Comparison of ENCODE assay signal across 8 mouse cellular contexts in the genomic region with DNA sequence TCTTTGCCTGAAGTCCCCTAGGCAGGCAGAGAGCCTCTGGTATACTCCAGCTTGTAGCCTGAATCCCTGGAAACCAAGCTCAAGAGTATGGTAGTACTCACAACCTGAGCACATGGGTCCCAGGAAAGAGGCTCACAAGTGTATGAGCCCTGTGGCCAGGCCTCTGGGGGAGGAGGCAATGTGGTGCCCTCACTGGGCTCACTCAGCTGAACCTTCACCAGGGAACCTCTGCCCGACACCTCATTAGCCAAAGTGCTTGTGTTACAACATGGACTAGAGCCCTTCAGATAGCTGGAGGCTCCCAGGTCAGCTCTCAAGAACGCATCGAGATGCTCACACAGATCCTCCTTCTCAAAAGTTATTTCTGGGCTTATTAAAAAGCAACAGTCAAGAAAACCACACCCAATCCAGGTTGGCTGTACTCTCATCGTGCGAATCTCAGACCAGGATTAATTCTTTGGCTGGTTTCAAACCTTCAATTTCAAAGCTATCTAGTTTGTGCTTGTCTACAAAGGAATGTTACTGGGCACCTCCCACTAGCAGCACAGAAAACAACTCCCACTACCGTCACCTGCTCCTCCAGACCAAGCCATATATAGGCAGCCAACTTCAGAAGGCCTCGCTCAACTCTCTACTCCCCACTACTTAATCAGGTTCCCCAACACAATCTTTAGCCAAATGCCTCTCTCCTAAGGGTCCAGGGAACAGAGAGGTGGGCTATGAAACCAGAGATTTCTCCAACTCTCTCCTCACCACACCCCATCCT. TPM values are rescaled to one million over a fixed set of nuclear protein-coding genes. Genes with fewer than 3 reads are reported as not detected.
DNase-seq lines count a peak whose midpoint lies in the region; ATAC-seq and TF ChIP-seq lines count a peak whose summit lies in the region.
"Had no signal": no experiment of that assay in that cellular context is flagged by ENCODE, and none has a peak within 500 bp of the region (broad histone marks: within the 10 kb centered on the region; RNA-seq: fewer than 3 reads in every experiment).

No protein-coding gene starts in this region.

- H3K4me2 ChIP-seq in hindbrain, postnatal 0 days (ENCODE audit: low read depth, low read length): no peak overlapping the region
- H3K4me2 ChIP-seq in hindbrain, embryonic 14.5 days (replicated peaks): no peak overlapping the region
- H3K4me2 ChIP-seq in limb, embryonic 13.5 days (replicated peaks): no peak overlapping the region

- H3K4me3 ChIP-seq in hindbrain, postnatal 0 days (ENCODE audit: low read length): no peak overlapping the region
- H3K4me3 ChIP-seq in hindbrain, embryonic 14.5 days (replicated peaks; ENCODE audit: low read length): no peak overlapping the region
- no peak overlapping the region for H3K4me3 ChIP-seq in brown adipose tissue, adult 24 weeks (ENCODE audit: insufficient read depth, low read depth, low read length)
- H3K4me3 ChIP-seq in limb, embryonic 13.5 days: no peak overlapping the region

- H3K9ac ChIP-seq in hindbrain, postnatal 0 days (replicated peaks; ENCODE audit: low read length): no peak overlapping the region
- no peak overlapping the region for H3K9ac ChIP-seq in hindbrain, embryonic 14.5 days
- no peak overlapping the region for H3K9ac ChIP-seq in limb, embryonic 13.5 days

- DNase-seq in hindbrain, postnatal 0 days (ENCODE audit: low spot score): no peak
- no peak for DNase-seq in hindbrain, embryonic 14.5 days (ENCODE audit: low spot score)
- peak; percentile 89 for DNase-seq in gonadal fat pad, adult 2 months (ENCODE audit: low read depth)
- DNase-seq in urinary bladder, adult 2 months (ENCODE audit: low spot score): no peak
- no peak for DNase-seq in left cerebral cortex, adult 9 months (ENCODE audit: low spot score in 2 of 2)
- DNase-seq: lung, adult 18-20 months had no signal

- no peaks in the 10 kb centered on the region for H3K9me3 ChIP-seq in hindbrain, postnatal 0 days (ENCODE audit: low read length)
- no peaks in the 10 kb centered on the region for H3K9me3 ChIP-seq in hindbrain, embryonic 14.5 days (ENCODE audit: control insufficient read depth, low read length)
- no peaks in the 10 kb centered on the region for H3K9me3 ChIP-seq in limb, embryonic 13.5 days

- no peaks in the 10 kb centered on the region for H3K36me3 ChIP-seq in hindbrain, postnatal 0 days (ENCODE audit: insufficient read depth, low read length)
- H3K36me3 ChIP-seq in hindbrain, embryonic 14.5 days (replicated peaks; ENCODE audit: control insufficient read depth, insufficient read depth): no peaks in the 10 kb centered on the region; the same call in 1 of the 2 replicates
- H3K36me3 ChIP-seq in limb, embryonic 13.5 days: peaks cover 28% of the 10 kb centered on the region

- ATAC-seq in hindbrain, postnatal 0 days: no peak
- no peak for ATAC-seq in hindbrain, embryonic 14.5 days (ENCODE audit: low FRiP score)
- ATAC-seq in limb, embryonic 13.5 days (ENCODE audit: low FRiP score, low read depth): no peak

- no peak for TF ChIP-seq CTCF in hindbrain, postnatal 0 days (IDR thresholded peaks at IDR 0.05; ENCODE audit: low read depth)

- 0 out of 2 replicates have a peak overlapping the region, but pooled peaks have one; percentile 17 for H3K27ac ChIP-seq in hindbrain, postnatal 0 days
- H3K27ac ChIP-seq in hindbrain, embryonic 14.5 days: no peak overlapping the region
- peak overlapping the region; percentile 96 for H3K27ac ChIP-seq in brown adipose tissue, adult 24 weeks (replicated peaks; ENCODE audit: low read depth, low read length)
- H3K27ac ChIP-seq in limb, embryonic 13.5 days: peak overlapping the region; percentile 66; the same call in 1 of the 2 replicates

- 85% methylated on average over 7 of the region's 7 CpGs for WGBS in hindbrain, postnatal 0 days
- 88% methylated on average over 7 of the region's 7 CpGs for WGBS in hindbrain, embryonic 14.5 days
- 82% methylated on average over 7 of the region's 7 CpGs for WGBS in limb, embryonic 13.5 days

- no peaks in the 10 kb centered on the region for H3K27me3 ChIP-seq in hindbrain, postnatal 0 days (ENCODE audit: insufficient read depth, low read length)
- no peaks in the 10 kb centered on the region for H3K27me3 ChIP-seq in hindbrain, embryonic 14.5 days (ENCODE audit: control insufficient read depth, insufficient read depth, low read length)
- H3K27me3 ChIP-seq in limb, embryonic 13.5 days: no peaks in the 10 kb centered on the region

- no peaks in the 10 kb centered on the region for H3K4me1 ChIP-seq in hindbrain, postnatal 0 days (ENCODE audit: insufficient read depth, low read length)
- H3K4me1 ChIP-seq in hindbrain, embryonic 14.5 days (replicated peaks; ENCODE audit: control insufficient read depth, insufficient read depth, low read length): peaks cover 5% of the 10 kb centered on the region; the same call in 1 of the 2 replicates
- peaks cover 69% of the 10 kb centered on the region for H3K4me1 ChIP-seq in brown adipose tissue, adult 24 weeks (ENCODE audit: control insufficient read depth, insufficient read depth, insufficient read length, low read length)
- peaks cover 79% of the 10 kb centered on the region for H3K4me1 ChIP-seq in limb, embryonic 13.5 days

RNA-seq across cellular contexts. Expression of a gene that starts 22.5 kb away (rescaled TPM):
- 81.3 and 85.7 TPM in 2 replicates for total RNA-seq in hindbrain, postnatal 0 days (2014; rRNA removed)
- polyA plus RNA-seq in hindbrain, postnatal 0 days (2015; fragmentation: Nextera tagmentation; extraction: Ambion mirVana): 114 and 115 TPM in 2 replicates
- polyA plus RNA-seq in hindbrain, embryonic 14.5 days (2014; fragmentation: Nextera tagmentation; extraction: Ambion mirVana): 133 and 147 TPM in 2 replicates
- 122 and 135 TPM in 2 replicates for polyA plus RNA-seq in brown adipose tissue, adult 24 weeks (2012; ENCODE audit: insufficient read depth, insufficient read length, missing spikeins)
- 311 and 323 TPM in 2 replicates for polyA plus RNA-seq in gonadal fat pad, adult 2 months (2012; rRNA removed)
- 270 and 300 TPM in 2 replicates for polyA plus RNA-seq in limb, embryonic 13.5 days (2015; fragmentation: Nextera tagmentation; extraction: Ambion mirVana)
- polyA plus RNA-seq in urinary bladder, adult 2 months (2012; rRNA removed): 285 and 345 TPM in 2 replicates

RNA-seq across cellular contexts. Expression of a gene that starts 42.1 kb away (rescaled TPM):
- 347 and 472 TPM in 2 replicates for total RNA-seq in hindbrain, postnatal 0 days (2014; rRNA removed)
- 309 TPM in 2 replicates for polyA plus RNA-seq in hindbrain, postnatal 0 days (2015; fragmentation: Nextera tagmentation; extraction: Ambion mirVana)
- 291 and 321 TPM in 2 replicates for polyA plus RNA-seq in hindbrain, embryonic 14.5 days (2014; fragmentation: Nextera tagmentation; extraction: Ambion mirVana)
- 165 and 216 TPM in 2 replicates for polyA plus RNA-seq in brown adipose tissue, adult 24 weeks (2012; ENCODE audit: insufficient read depth, insufficient read length, missing spikeins)
- polyA plus RNA-seq in gonadal fat pad, adult 2 months (2012; rRNA removed): 309 and 336 TPM in 2 replicates
- polyA plus RNA-seq in limb, embryonic 13.5 days (2015; fragmentation: Nextera tagmentation; extraction: Ambion mirVana): 422 and 454 TPM in 2 replicates
- polyA plus RNA-seq in urinary bladder, adult 2 months (2012; rRNA removed): 368 and 380 TPM in 2 replicates

RNA-seq across cellular contexts. Expression of a gene that starts 42.2 kb away (rescaled TPM):
- total RNA-seq in hindbrain, postnatal 0 days (2014; rRNA removed): 4.1 and 5.8 TPM in 2 replicates
- 12.5 and 15.0 TPM in 2 replicates for polyA plus RNA-seq in hindbrain, postnatal 0 days (2015; fragmentation: Nextera tagmentation; extraction: Ambion mirVana)
- 8.6 and 10.4 TPM in 2 replicates for polyA plus RNA-seq in hindbrain, embryonic 14.5 days (2014; fragmentation: Nextera tagmentation; extraction: Ambion mirVana)
- 0.63 and 1.4 TPM in 2 replicates for polyA plus RNA-seq in brown adipose tissue, adult 24 weeks (2012; ENCODE audit: insufficient read depth, insufficient read length, missing spikeins)
- polyA plus RNA-seq in gonadal fat pad, adult 2 months (2012; rRNA removed): 6.2 and 6.6 TPM in 2 replicates
- 9.5 and 10.0 TPM in 2 replicates for polyA plus RNA-seq in limb, embryonic 13.5 days (2015; fragmentation: Nextera tagmentation; extraction: Ambion mirVana)
- 3.6 and 3.8 TPM in 2 replicates for polyA plus RNA-seq in urinary bladder, adult 2 months (2012; rRNA removed)

RNA-seq across cellular contexts. Expression of a gene that starts 58.4 kb away (rescaled TPM):
- total RNA-seq in hindbrain, postnatal 0 days (2014; rRNA removed): 0.07 TPM in 1 of 2 replicates, not detected in the other
- 0.53 and 0.62 TPM in 2 replicates for polyA plus RNA-seq in hindbrain, postnatal 0 days (2015; fragmentation: Nextera tagmentation; extraction: Ambion mirVana)
- 0.09 and 0.24 TPM in 2 replicates for polyA plus RNA-seq in hindbrain, embryonic 14.5 days (2014; fragmentation: Nextera tagmentation; extraction: Ambion mirVana)
- 0.63 and 0.71 TPM in 2 replicates for polyA plus RNA-seq in brown adipose tissue, adult 24 weeks (2012; ENCODE audit: insufficient read depth, insufficient read length, missing spikeins)
- 0.28 and 0.42 TPM in 2 replicates for polyA plus RNA-seq in gonadal fat pad, adult 2 months (2012; rRNA removed)
- 0.94 and 0.97 TPM in 2 replicates for polyA plus RNA-seq in limb, embryonic 13.5 days (2015; fragmentation: Nextera tagmentation; extraction: Ambion mirVana)
- 0.66 and 0.73 TPM in 2 replicates for polyA plus RNA-seq in urinary bladder, adult 2 months (2012; rRNA removed)
